Mouse (Mus musculus) heart, embryonic 12.5 days (tissue): ENCODE data around the gene Fam234b. TPM values are rescaled to one million over a fixed set of nuclear protein-coding genes. Genes with fewer than 3 reads are reported as not detected.

Experiments
- ATAC-seq: fragments of 200-750 bp; cut with Nextera tagmentation; 2 replicates; pipeline ENCODE4 v1.8.0; 2017; ENCODE audit warnings: moderate TSS enrichment, moderate library complexity; ENCODE audit not compliant: insufficient number of reproducible peaks, low FRiP score
- H3K27ac ChIP-seq: fragments of 300-500 bp; sonication (generic); 2 replicates; pipeline ENCODE4 v1.5.1; 2016; ENCODE audit warnings: mild to moderate bottlenecking, moderate library complexity; ENCODE audit not compliant: poor library complexity, severe bottlenecking
- H3K27me3 ChIP-seq: fragments of 300-500 bp; sonication (generic); replicated peaks from 2 replicates; pipeline ENCODE4 v1.6.1; 2016; ENCODE audit warnings: mild to moderate bottlenecking, moderate library complexity
- H3K36me3 ChIP-seq: fragments of 300-500 bp; sonication (generic); 2 replicates; pipeline ENCODE4 v1.6.1; 2016; ENCODE audit warnings: mild to moderate bottlenecking, moderate library complexity
- H3K4me1 ChIP-seq: fragments of 300-500 bp; sonication (generic); replicated peaks from 2 replicates; pipeline ENCODE4 v1.6.1; 2016; ENCODE audit warnings: mild to moderate bottlenecking
- H3K4me2 ChIP-seq: fragments of 300-500 bp; sonication (generic); 2 replicates; pipeline ENCODE4 v1.6.1; 2016; ENCODE audit warnings: mild to moderate bottlenecking, moderate library complexity
- H3K4me3 ChIP-seq: fragments of 300-500 bp; sonication (generic); 2 replicates; pipeline ENCODE4 v1.5.1; 2016; ENCODE audit warnings: mild to moderate bottlenecking
- H3K9ac ChIP-seq: fragments of 300-500 bp; sonication (generic); 2 replicates; pipeline ENCODE4 v1.6.1; 2016; ENCODE audit warnings: mild to moderate bottlenecking, moderate library complexity
- H3K9me3 ChIP-seq: fragments of 300-500 bp; sonication (generic); replicated peaks from 2 replicates; pipeline ENCODE4 v1.6.1; 2016; ENCODE audit warnings: mild to moderate bottlenecking, moderate library complexity
- WGBS: fragments of 180-500 bp; shearing (Covaris S2); methylation state at CpG from one replicate; pipeline ENCODE4 v1.1.7; 2016; 5-methylcytosine and 5-hydroxymethylcytosine counted together
- polyA plus RNA-seq: library from polyadenylated mRNA; unstranded; fragments of >200 nt; fragmentation: Nextera tagmentation; extraction: Ambion mirVana; gene quantifications from 2 replicates; pipeline ENCODE4 v1.2.1, GENCODE M21; 2016

Gene Fam234b
- polyA plus RNA-seq, 1 experiment from 2014 or later: 10.7 TPM

DNA sequence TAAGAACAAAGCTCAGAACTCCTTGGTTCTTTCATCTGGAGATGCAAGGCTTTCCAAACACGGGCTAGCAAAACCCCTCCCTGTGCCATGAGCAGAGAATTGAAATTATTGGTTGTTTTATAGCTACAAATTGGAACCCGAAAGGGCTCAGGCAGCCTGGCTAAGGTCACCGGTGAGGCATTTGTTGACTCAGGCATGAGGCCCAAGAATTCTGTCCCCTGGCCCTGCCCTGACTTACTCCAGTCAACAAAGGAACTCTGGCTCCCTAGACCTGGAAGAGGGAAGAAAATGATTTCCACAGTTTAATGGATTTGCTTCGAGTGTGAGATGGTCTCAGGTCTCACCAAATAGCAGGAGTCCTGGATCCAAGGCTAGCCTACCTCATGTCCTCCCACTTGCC lies 94.6 kb downstream of the Fam234b start:
- no peak overlapping the region for H3K9ac ChIP-seq
- no peak overlapping the region for H3K4me3 ChIP-seq
- H3K9me3 ChIP-seq: no peaks in the 10 kb centered on the region
- ATAC-seq: no peak
- no peaks in the 10 kb centered on the region for H3K27me3 ChIP-seq
- no peaks in the 10 kb centered on the region for H3K4me1 ChIP-seq
- no peak overlapping the region for H3K4me2 ChIP-seq
- 63% methylated on average over 4 of the region's 4 CpGs for WGBS
- no peaks in the 10 kb centered on the region for H3K36me3 ChIP-seq
- no peak overlapping the region for H3K27ac ChIP-seq

DNA sequence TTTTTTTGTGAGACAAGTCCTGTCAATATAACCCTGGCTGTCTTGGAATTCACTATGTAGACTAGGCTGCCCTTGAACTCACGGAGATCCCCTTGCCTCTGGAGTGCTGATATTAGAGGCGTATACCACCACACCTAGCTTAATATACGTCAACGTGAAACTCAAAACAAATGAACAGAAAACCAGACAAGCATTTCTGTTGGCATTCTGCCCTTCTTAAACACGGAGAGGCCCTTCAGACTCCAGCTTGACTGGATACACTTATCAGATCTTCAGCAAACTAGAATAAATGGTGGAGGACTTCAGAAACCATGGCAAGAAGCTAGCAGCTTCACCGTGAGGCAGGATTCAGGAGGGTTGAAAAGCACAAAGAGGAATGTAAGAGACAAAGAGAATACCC lies 96.4 kb downstream of the Fam234b start:
- no peaks in the 10 kb centered on the region for H3K27me3 ChIP-seq
- WGBS: 67% methylated on average over 6 of the region's 6 CpGs
- no peaks in the 10 kb centered on the region for H3K9me3 ChIP-seq
- no peaks in the 10 kb centered on the region for H3K4me1 ChIP-seq
- H3K36me3 ChIP-seq: no peaks in the 10 kb centered on the region
- no peak overlapping the region for H3K4me2 ChIP-seq
- no peak overlapping the region for H3K9ac ChIP-seq
- no peak overlapping the region for H3K4me3 ChIP-seq
- no peak for ATAC-seq
- no peak overlapping the region for H3K27ac ChIP-seq

Other genes starting within 250 kb of the Fam234b start
- gene Apold1, start 216.3 kb upstream of the Fam234b start, polyA plus RNA-seq: 5.4 and 5.8 TPM in 2 replicates
- gene Ddx47, start 186.4 kb upstream of the Fam234b start, polyA plus RNA-seq: 64.3 and 65.4 TPM in 2 replicates
- gene Gprc5a, start 132.3 kb upstream of the Fam234b start, polyA plus RNA-seq: 4.0 and 4.8 TPM in 2 replicates
- gene Gprc5d, start 79.7 kb upstream of the Fam234b start, polyA plus RNA-seq: not detected in 2 replicates
- 14.8 and 16.0 TPM in 2 replicates for gene Hebp1, start within 50 bp of the Fam234b start, polyA plus RNA-seq
- gene Gsg1, start 56.4 kb downstream of the Fam234b start, polyA plus RNA-seq: 0.59 and 0.69 TPM in 2 replicates
- gene Pbp2, start 112.4 kb downstream of the Fam234b start, polyA plus RNA-seq: not detected in 2 replicates
- gene Emp1, start 164.6 kb downstream of the Fam234b start, polyA plus RNA-seq: 28.0 and 30.2 TPM in 2 replicates